Mouse (Mus musculus) heart, postnatal 10 days (tissue): ENCODE data around the gene H2-Q2. TPM values are rescaled to one million over a fixed set of nuclear protein-coding genes. Genes with fewer than 3 reads are reported as not detected.
"Not testable (repeated sequence)": the region's sequence is repeated elsewhere in the genome, so short reads cannot be mapped to it uniquely, and the experiment has no call there.

Experiments used
- DNase-seq, 2 experiments: peaks; one replicate each; pipeline ENCODE4 v3.0.0; 2021
- intact Hi-C: fragments of 180-260 bp; cut with DNase I; formaldehyde crosslinking; loops from one replicate; pipeline ENCODE4 v1.15.1; 2025
- total RNA-seq, 2 experiments: library from RNA; stranded (reverse); gene quantifications; 2 replicates each; pipeline ENCODE4 v1.2.3; 2021

Gene H2-Q2
- total RNA-seq, result 1 to 10 TPM in 1 of 2 experiments, under 1 TPM in 1; 0.89 to 1.2 TPM

- intact Hi-C loops, result no loop called here
Measured at GRCm38 (mm10) chr17:35342071-35342671, at the start of gene H2-Q2. Gene H2-Q2 (plus strand): TSS chr17:35342242.

GRCm38 (mm10) chr17:35295796-35296195, 46.2 kb upstream of the H2-Q2 start:
- DNase-seq, result peak; percentile 56 to 73
- intact Hi-C loops, result not testable (repeated sequence)

More at GRCm38 (mm10) chr17:35342071-35342671, at the start of gene H2-Q2:
- no peak for DNase-seq

- intact Hi-C loops, DNase-seq: not testable (repeated sequence)
Measured at GRCm38 (mm10) chr17:35300261-35300945, 41.6 kb upstream of the H2-Q2 start.

GRCm38 (mm10) chr17:35301645-35302258, 40.3 kb upstream of the H2-Q2 start:
- intact Hi-C loops, result loop anchor here (1.0 to 2.0 kb wide), 2 partner anchors 33 to 43 kb away; no protein-coding TSS in a partner anchor
- peak; percentile 88 to 95 for DNase-seq

GRCm38 (mm10) chr17:35303271-35303670, 38.8 kb upstream of the H2-Q2 start:
- DNase-seq, result no peak
- intact Hi-C loops, result loop anchor here (2.0 kb wide), 1 partner anchor 34 kb away; no protein-coding TSS in a partner anchor

- intact Hi-C loops, result loop anchor here (2.0 kb wide), 1 partner anchor 35 kb away; no protein-coding TSS in a partner anchor
- no peak for DNase-seq
Measured at GRCm38 (mm10) chr17:35303756-35304350, 38.2 kb upstream of the H2-Q2 start.

GRCm38 (mm10) chr17:35304478-35304877, 37.6 kb upstream of the H2-Q2 start:
- intact Hi-C loops, result no loop called here
- DNase-seq, result no peak

GRCm38 (mm10) chr17:35304921-35305320, 37.1 kb upstream of the H2-Q2 start:
- DNase-seq, intact Hi-C loops: not testable (repeated sequence)

GRCm38 (mm10) chr17:35318671-35319070, 23.4 kb upstream of the H2-Q2 start:
- intact Hi-C loops, result no loop called here
- no peak for DNase-seq

GRCm38 (mm10) chr17:35320327-35321081, 21.5 kb upstream of the H2-Q2 start, which contains the start of gene H2-Q1:
Gene H2-Q1 (plus strand): TSS chr17:35320405.
- no peak for DNase-seq
- intact Hi-C loops, result no loop called here

- DNase-seq, intact Hi-C loops: not testable (repeated sequence)
Measured at GRCm38 (mm10) chr17:35325124-35325523, 16.9 kb upstream of the H2-Q2 start.

GRCm38 (mm10) chr17:35326000-35326399, 16.0 kb upstream of the H2-Q2 start:
- intact Hi-C loops, DNase-seq: not testable (repeated sequence)

- DNase-seq, intact Hi-C loops: not testable (repeated sequence)
Measured at GRCm38 (mm10) chr17:35329714-35330113, 12.3 kb upstream of the H2-Q2 start.

- intact Hi-C loops, DNase-seq: not testable (repeated sequence)
Measured at GRCm38 (mm10) chr17:35331546-35331945, 10.5 kb upstream of the H2-Q2 start.

GRCm38 (mm10) chr17:35342711-35343476, 852 bp downstream of the H2-Q2 start:
- intact Hi-C loops, result no loop called here
- no peak for DNase-seq

- intact Hi-C loops, DNase-seq: not testable (repeated sequence)
Measured at GRCm38 (mm10) chr17:35347659-35348058, 5.6 kb downstream of the H2-Q2 start.

GRCm38 (mm10) chr17:35353275-35353674, 11.2 kb downstream of the H2-Q2 start:
- not testable (repeated sequence) for DNase-seq
- intact Hi-C loops, result loop anchor here (5.0 kb wide), 1 partner anchor 41 kb away; no protein-coding TSS in a partner anchor

- intact Hi-C loops, result loop anchor here (5.0 kb wide), 1 partner anchor 42 kb away; no protein-coding TSS in a partner anchor
- no peak for DNase-seq
Measured at GRCm38 (mm10) chr17:35354071-35354470, 12.0 kb downstream of the H2-Q2 start.

- DNase-seq, result no peak
- intact Hi-C loops, result no loop called here
Measured at GRCm38 (mm10) chr17:35357086-35357485, 15.0 kb downstream of the H2-Q2 start.
